Mouse (Mus musculus) ES-E14 (cell line): ENCODE measurements around the gene Herpud2. TPM values are rescaled to one million over a fixed set of nuclear protein-coding genes. Genes with fewer than 3 reads are reported as not detected.

ENCODE experiments used
- DNase-seq: peaks from one replicate; pipeline ENCODE4 v3.0.0-alpha.2; 2013; ENCODE audit warnings: low read depth, low spot score
- H3K27ac ChIP-seq: 2 replicates; pipeline ENCODE4 v1.5.1; 2012; ENCODE audit warnings: low read depth, mild to moderate bottlenecking, low read length, moderate library complexity, mixed read lengths; ENCODE audit not compliant: poor library complexity, insufficient read depth, severe bottlenecking
- H3K36me3 ChIP-seq: 2 replicates; pipeline ENCODE4 v1.6.1; 2012; ENCODE audit warnings: mild to moderate bottlenecking, low read length, moderate library complexity, mixed read lengths; ENCODE audit not compliant: control insufficient read depth, poor library complexity, insufficient read depth, severe bottlenecking
- H3K4me1 ChIP-seq, 2 experiments: fragments of 150-350 bp in 1 of 2; sonication (generic) in 1 of 2; 2 replicates each; pipeline ENCODE4 v1.6.1; 2012; ENCODE audit warnings: low read length in 2 of 2, mild to moderate bottlenecking in 1 of 2, mixed read lengths in 1 of 2; ENCODE audit not compliant: control insufficient read depth in 2 of 2, insufficient read depth in 2 of 2, poor library complexity in 1 of 2
- H3K4me3 ChIP-seq, 2 experiments: fragments of 150-350 bp in 1 of 2; sonication (generic) in 1 of 2; 2 replicates each; pipeline ENCODE4 v1.5.1; 2012; ENCODE audit warnings: low read length in 2 of 2, low read depth in 1 of 2, mild to moderate bottlenecking in 1 of 2, mixed read lengths in 1 of 2; ENCODE audit not compliant: insufficient read depth in 1 of 2, poor library complexity in 1 of 2, severe bottlenecking in 1 of 2
- H3K9ac ChIP-seq: 2 replicates; pipeline ENCODE4 v1.6.1; 2012; ENCODE audit warnings: low read depth, mild to moderate bottlenecking, low read length, mixed read lengths; ENCODE audit not compliant: poor library complexity, insufficient read depth, severe bottlenecking
- H3K9me3 ChIP-seq: fragments of 150-350 bp; sonication (generic); 2 replicates; pipeline ENCODE4 v1.6.1; 2012; ENCODE audit warnings: low read depth, mild to moderate bottlenecking, low read length; ENCODE audit not compliant: control insufficient read depth, insufficient read depth
- CHD2 ChIP-seq: IDR thresholded peaks from 2 replicates; pipeline ENCODE4 v1.6.1; 2014; ENCODE audit warnings: mild to moderate bottlenecking, low read depth, low read length, inconsistent platforms
- HCFC1 ChIP-seq: IDR thresholded peaks from 2 replicates; pipeline ENCODE4 v1.6.1; 2012; ENCODE audit warnings: low read length, inconsistent platforms, borderline replicate concordance; ENCODE audit not compliant: insufficient read depth
- MAFK ChIP-seq: IDR thresholded peaks from 2 replicates; pipeline ENCODE4 v1.6.1; 2014; ENCODE audit warnings: mild to moderate bottlenecking, low read depth, low read length, inconsistent platforms; ENCODE audit not compliant: insufficient read depth
- ZC3H11A ChIP-seq: IDR thresholded peaks from 2 replicates; pipeline ENCODE4 v1.6.1; 2012; ENCODE audit warnings: low read depth, mild to moderate bottlenecking, inconsistent platforms, low read length, borderline replicate concordance
- ZNF384 ChIP-seq: IDR thresholded peaks from 2 replicates; pipeline ENCODE4 v1.6.1; 2012; ENCODE audit warnings: low read depth, low read length, inconsistent platforms
- in situ Hi-C, 2 experiments: fragments of 600-800 bp; cut with MboI; formaldehyde crosslinking; loops; one replicate each; pipeline ENCODE4 v1.15.1; 2025; ENCODE audit warnings: low sequenced_read_pairs in 2 of 2, inconsistent platforms in 1 of 2; ENCODE audit not compliant: unreplicated experiment in 2 of 2
- total RNA-seq: library from RNA; depleted of rRNA; stranded (reverse); fragments of 300-350 nt; gene quantifications from 2 replicates; pipeline ENCODE4 v1.2.3, GENCODE M21; 2012

Herpud2 gene
- total RNA-seq, 1 experiment: 11.5 TPM

- DNase-seq: no peak
- Histone ChIP-seq H3K9me3 (no peaks in the 10 kb centered on the region), H3K9ac (no peak overlapping the region), H3K4me3 (no peak overlapping the region), H3K27ac (no peak overlapping the region), H3K36me3 (no peaks in the 10 kb centered on the region), H3K4me1 (0 out of 4 replicates have a peak, but pooled peaks cover 0 to 3% of the 10 kb centered on the region in 2 experiments)
- TF ChIP-seq HCFC1 (no peak), ZNF384 (no peak)
- in situ Hi-C loops: loop anchor here in 1 of 2 experiments (10.0 kb wide), 1 partner anchor 418 kb away; no protein-coding TSS in a partner anchor
Measured at GRCm38 (mm10) chr9:25176562-25176961, 24.9 kb upstream of the Herpud2 start.

GRCm38 (mm10) chr9:25175978-25176377, 24.4 kb upstream of the Herpud2 start:
- in situ Hi-C loops: loop anchor here in 1 of 2 experiments (10.0 kb wide), 1 partner anchor 419 kb away; no protein-coding TSS in a partner anchor
- H3K4me1 ChIP-seq: 0 out of 4 replicates have a peak, but pooled peaks cover 0 to 3% of the 10 kb centered on the region in 2 experiments
- no peak for DNase-seq

GRCm38 (mm10) chr9:25175039-25175442, 23.4 kb upstream of the Herpud2 start:
- Histone ChIP-seq H3K9ac (no peak overlapping the region), H3K4me1 (0 out of 4 replicates have a peak, but pooled peaks cover 0 to 3% of the 10 kb centered on the region in 2 experiments), H3K27ac (no peak overlapping the region), H3K36me3 (no peaks in the 10 kb centered on the region), H3K9me3 (no peaks in the 10 kb centered on the region), H3K4me3 (no peak overlapping the region)
- no peak for DNase-seq
- no peak for TF ChIP-seq HCFC1
- in situ Hi-C loops: loop anchor here in 1 of 2 experiments (10.0 kb wide), 1 partner anchor 420 kb away; no protein-coding TSS in a partner anchor

More at GRCm38 (mm10) chr9:25175978-25176377, 24.4 kb upstream of the Herpud2 start:
- H3K36me3 ChIP-seq: no peaks in the 10 kb centered on the region
- no peak overlapping the region for H3K4me3 ChIP-seq
- no peaks in the 10 kb centered on the region for H3K9me3 ChIP-seq
- TF ChIP-seq MAFK (no peak), HCFC1 (no peak), CHD2 (no peak), ZNF384 (no peak), ZC3H11A (no peak)
- H3K27ac ChIP-seq: no peak overlapping the region
- H3K9ac ChIP-seq: no peak overlapping the region

- in situ Hi-C loops: loop anchor here in 1 of 2 experiments (10.0 kb wide), 1 partner anchor 420 kb away; no protein-coding TSS in a partner anchor
- Histone ChIP-seq H3K4me3 (no peak overlapping the region), H3K36me3 (no peaks in the 10 kb centered on the region), H3K4me1 (0 out of 4 replicates have a peak, but pooled peaks cover 0 to 3% of the 10 kb centered on the region in 2 experiments), H3K27ac (no peak overlapping the region), H3K9ac (no peak overlapping the region), H3K9me3 (no peaks in the 10 kb centered on the region)
- TF ChIP-seq ZNF384: no peak
- TF ChIP-seq MAFK: no peak
- TF ChIP-seq HCFC1: no peak
- no peak for TF ChIP-seq ZC3H11A
- no peak for TF ChIP-seq CHD2
- no peak for DNase-seq
Measured at GRCm38 (mm10) chr9:25174614-25175013, 23.0 kb upstream of the Herpud2 start.

- in situ Hi-C loops: loop anchor here in 1 of 2 experiments (10.0 kb wide), 1 partner anchor 422 kb away; no protein-coding TSS in a partner anchor
- TF ChIP-seq ZC3H11A (no peak), CHD2 (no peak), HCFC1 (no peak), ZNF384 (no peak), MAFK (no peak)
- no peak overlapping the region for H3K4me3 ChIP-seq
Measured at GRCm38 (mm10) chr9:25173171-25173570, 21.6 kb upstream of the Herpud2 start.

More at GRCm38 (mm10) chr9:25173171-25173570, 21.6 kb upstream of the Herpud2 start:
- H3K9ac ChIP-seq: no peak overlapping the region
- H3K27ac ChIP-seq: no peak overlapping the region
- H3K9me3 ChIP-seq: no peaks in the 10 kb centered on the region
- 0 out of 4 replicates have a peak, but pooled peaks cover 0 to 3% of the 10 kb centered on the region in 2 experiments for H3K4me1 ChIP-seq
- DNase-seq: no peak
- no peaks in the 10 kb centered on the region for H3K36me3 ChIP-seq
